Mouse (Mus musculus): ENCODE data around the gene Bcl2l13.

DNA sequence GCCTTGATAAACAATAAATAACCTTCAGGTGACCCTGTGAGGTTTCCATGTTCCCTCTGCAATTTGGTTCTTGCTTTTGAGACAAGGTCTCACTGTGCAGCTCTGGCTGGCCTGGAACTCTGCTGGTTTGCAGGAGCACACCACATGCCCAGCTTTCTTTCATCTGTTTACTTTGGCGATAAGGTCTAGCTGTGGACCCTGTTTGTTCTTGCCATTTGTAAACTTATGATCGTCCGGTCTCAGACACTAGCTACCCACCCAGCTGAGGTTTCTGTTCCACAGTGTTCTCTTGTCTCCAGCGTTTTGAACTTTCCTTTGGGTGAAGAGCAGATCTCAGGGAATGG is 28.3 kb upstream of the Bcl2l13 start:
- TF ChIP-seq CHD2 (IDR thresholded peaks at IDR 0.05; ENCODE audit: low read depth, low read length) (no peak), ZNF384 (IDR thresholded peaks at IDR 0.05; ENCODE audit: low read depth, low read length) (no peak), HCFC1 (IDR thresholded peaks at IDR 0.05; ENCODE audit: borderline replicate concordance, insufficient read depth, low read length) (no peak), ZC3H11A (IDR thresholded peaks at IDR 0.05; ENCODE audit: borderline replicate concordance, low read depth, low read length) (no peak)
